Mouse (Mus musculus): ENCODE data around the gene Limch1.

- no peak for TF ChIP-seq ZC3H11A (IDR thresholded peaks at IDR 0.05; ENCODE audit: borderline replicate concordance, low read depth, low read length)
- no peak for TF ChIP-seq MAFK (IDR thresholded peaks at IDR 0.05; ENCODE audit: insufficient read depth, low read depth, low read length)
- no peak for TF ChIP-seq HCFC1 (IDR thresholded peaks at IDR 0.05; ENCODE audit: borderline replicate concordance, insufficient read depth, low read length)
- no peak for TF ChIP-seq CHD2 (IDR thresholded peaks at IDR 0.05; ENCODE audit: low read depth, low read length)
- TF ChIP-seq ZNF384 (IDR thresholded peaks at IDR 0.05; ENCODE audit: low read depth, low read length): no peak
Observed at GRCm38 (mm10) chr5:66937376-66937775, 191.7 kb downstream of the Limch1 start.
